In genomic region chr5:121913999-121914398, GRCm38 (mm10) we compare ENCODE assay signal across 11 mouse cellular contexts.
DNase-seq lines count a peak whose midpoint lies in the region; ATAC-seq and TF ChIP-seq lines count a peak whose summit lies in the region.
"Had no signal": no experiment of that assay in that cellular context is flagged by ENCODE, and none has a peak within 500 bp of the region (broad histone marks: within the 10 kb centered on the region; RNA-seq: fewer than 3 reads in every experiment).

No protein-coding gene starts in this region.

- no peak overlapping the region for H3K27ac ChIP-seq in kidney, adult 2 months (ENCODE audit: insufficient read depth, low read depth, low read length)
- H3K27ac ChIP-seq in midbrain, embryonic 14.5 days (replicated peaks; ENCODE audit: low read depth, low read length) = peak overlapping the region; percentile 79

- no peak for TF ChIP-seq POLR2A in kidney, adult 2 months (IDR thresholded peaks at IDR 0.05; ENCODE audit: low read depth, low read length)

- TF ChIP-seq CTCF in kidney, adult 2 months (conservative IDR thresholded peaks at IDR 0.05; ENCODE audit: insufficient read depth, insufficient read length, low read depth, low read length) = no peak

- DNase-seq in kidney, adult 2 months = peak; percentile 35
- no peak for DNase-seq in kidney, adult 18-20 months
- DNase-seq in embryo, embryonic 11 days = peak; percentile 64
- DNase-seq in kidney, postnatal 10 days = peak; percentile 70
- peak; percentile 55 for DNase-seq in midbrain, embryonic 14.5 days
- DNase-seq in left cerebral cortex, postnatal 10 days (ENCODE audit: extremely low spot score in 1 of 2, low spot score in 2 of 2) = no peak
- no peak for DNase-seq in left cerebral cortex, adult 8-10 months (ENCODE audit: low spot score in 2 of 2)
- DNase-seq: adrenal gland, postnatal 10 days; cerebellum, postnatal 14 days; heart, postnatal 36 days had no signal

- no peak for ATAC-seq in midbrain, embryonic 14.5 days (ENCODE audit: low FRiP score, low TSS enrichment)
- ATAC-seq in megakaryocyte-erythroid progenitor cell, adult 5-6 weeks (replicated peaks; ENCODE audit: low FRiP score, low TSS enrichment, poor library complexity, severe bottlenecking) = no peak

- H3K4me1 ChIP-seq in kidney, adult 2 months (ENCODE audit: control insufficient read depth, insufficient read depth, low read length) = no peaks in the 10 kb centered on the region
- H3K4me1 ChIP-seq in midbrain, embryonic 14.5 days (ENCODE audit: control insufficient read depth, insufficient read depth, low read length) = no peaks in the 10 kb centered on the region

- H3K27me3 ChIP-seq in kidney, adult 2 months (replicated peaks; ENCODE audit: control insufficient read depth, insufficient read depth, low read length) = no peaks in the 10 kb centered on the region
- H3K27me3 ChIP-seq in midbrain, embryonic 14.5 days (ENCODE audit: control insufficient read depth, insufficient read depth, low read length) = no peaks in the 10 kb centered on the region

- H3K36me3 ChIP-seq in kidney, adult 2 months (ENCODE audit: control insufficient read depth, insufficient read depth, low read length) = no peaks in the 10 kb centered on the region
- H3K36me3 ChIP-seq in midbrain, embryonic 14.5 days (ENCODE audit: control insufficient read depth, insufficient read depth, low read length) = 0 out of 2 replicates have a peak, but pooled peaks cover 5% of the 10 kb centered on the region

- no peak overlapping the region for H3K4me2 ChIP-seq in midbrain, embryonic 14.5 days (ENCODE audit: low read length)

- intact Hi-C loops in left cerebral cortex, postnatal 10 days (cut with DNase I) = no loop called here

- WGBS in kidney, adult 2 months = 45% methylated on average over 23 of the region's 23 CpGs
- WGBS in midbrain, embryonic 14.5 days = 31% methylated on average over 23 of the region's 23 CpGs

- no peak overlapping the region for H3K4me3 ChIP-seq in kidney, adult 2 months (ENCODE audit: insufficient read depth, low read depth, low read length)
- no peak overlapping the region for H3K4me3 ChIP-seq in midbrain, embryonic 14.5 days (replicated peaks; ENCODE audit: low read depth, low read length)

- H3K9ac ChIP-seq in midbrain, embryonic 14.5 days (replicated peaks; ENCODE audit: low read length) = peak overlapping the region; percentile 12; the same call in 1 of the 2 replicates

- H3K9me3 ChIP-seq in midbrain, embryonic 14.5 days (ENCODE audit: control insufficient read depth, low read length) = no peaks in the 10 kb centered on the region

Comparison
In these comparisons a context has a peak if more than half of its experiments do, and no peak if none do; other contexts are left out.
1. DNase-seq: peak in kidney, adult 2 months (single experiment), embryo, embryonic 11 days (single experiment), kidney, postnatal 10 days (single experiment) and midbrain, embryonic 14.5 days (single experiment); none in kidney, adult 18-20 months (single experiment), left cerebral cortex, postnatal 10 days (0 of 2) and left cerebral cortex, adult 8-10 months (0 of 2).